Mouse (Mus musculus) brain, adult 2 months (tissue): Measurements from ENCODE around the gene Sf3a2.

Experiments used
- DNase-seq: peaks from one replicate; pipeline ENCODE4 v3.0.0; 2011; ENCODE audit warnings: low read depth, low spot score

The Sf3a2 gene

DNA sequence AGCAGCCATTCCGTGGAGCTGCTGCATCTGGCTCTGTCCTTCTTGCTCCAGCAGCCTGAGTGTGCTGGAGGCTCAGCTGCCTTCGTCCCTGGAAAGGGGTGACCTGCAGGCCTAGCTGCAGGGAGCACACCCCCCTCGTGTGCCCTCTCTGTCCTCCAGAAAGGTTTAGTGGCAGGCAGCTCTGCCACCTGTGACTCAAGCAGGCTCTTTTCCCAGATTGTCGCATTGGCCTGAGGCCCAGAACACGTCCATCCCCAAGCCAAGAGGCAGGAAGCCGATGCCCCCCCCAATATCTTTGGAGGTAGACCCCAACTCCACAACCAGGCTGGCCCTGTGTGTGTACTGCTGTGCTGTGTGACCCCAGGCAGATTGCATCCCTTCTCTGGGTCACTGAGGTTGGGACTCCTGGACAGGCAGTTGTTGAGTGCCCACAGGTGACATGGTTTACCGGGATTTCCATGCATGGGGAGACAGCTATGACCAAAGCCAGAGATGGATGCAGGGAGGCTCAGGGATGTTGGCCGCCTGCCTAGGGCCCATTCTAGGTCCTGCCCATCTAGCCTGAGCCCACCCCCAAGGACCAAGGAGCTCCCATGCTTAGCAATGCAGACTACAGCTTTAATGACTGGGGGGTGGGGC lies 47.2 kb downstream of the Sf3a2 start:
- DNase-seq: peak; percentile 62

DNA sequence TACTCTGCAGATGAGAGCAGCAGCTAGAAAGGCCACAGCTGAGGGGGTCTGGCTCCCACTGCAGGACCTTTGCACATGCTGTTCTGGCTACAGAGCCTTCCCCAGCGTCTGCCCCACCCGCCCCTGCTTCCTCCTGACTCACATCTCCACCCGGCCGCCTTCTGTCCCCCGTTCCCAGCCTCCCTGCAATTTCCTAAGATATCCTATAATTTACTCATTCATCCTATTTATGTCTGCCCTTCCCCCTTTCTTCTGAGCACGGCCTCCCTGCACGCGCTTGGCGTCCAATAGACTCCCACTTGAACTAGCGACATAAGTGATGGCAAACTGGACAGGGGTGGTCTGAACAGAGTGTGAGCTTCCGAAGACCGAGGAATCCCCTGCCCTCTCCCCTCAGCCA lies 47.7 kb downstream of the Sf3a2 start:
- peak; percentile 83 for DNase-seq

DNA sequence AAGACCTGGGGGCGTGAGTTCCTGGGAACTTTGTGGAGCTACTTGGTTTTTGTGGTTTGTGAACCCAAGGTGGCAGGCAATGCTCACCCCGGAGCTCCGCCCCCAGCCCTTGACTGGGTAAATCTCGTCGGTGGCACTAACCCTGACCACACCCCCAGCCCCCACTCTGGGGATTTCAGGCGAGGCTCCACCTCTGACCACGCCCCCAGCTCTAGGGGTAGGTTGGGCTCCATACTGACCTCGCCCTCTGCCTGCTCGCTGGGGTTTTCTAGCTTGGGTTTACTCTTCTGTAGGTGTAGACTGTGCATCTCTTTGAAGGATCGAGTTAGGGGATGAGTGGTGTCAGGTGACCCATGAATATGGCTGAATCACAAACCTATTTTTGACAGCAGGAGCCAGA lies 50.6 kb downstream of the Sf3a2 start:
- no peak for DNase-seq
